Mouse (Mus musculus): ENCODE results near the gene Mepce. TPM values are rescaled to one million over a fixed set of nuclear protein-coding genes. Genes with fewer than 3 reads are reported as not detected.

Gene Mepce
- polyA plus RNA-seq, 1 experiment from 2014 or later = 13.6 TPM

DNA sequence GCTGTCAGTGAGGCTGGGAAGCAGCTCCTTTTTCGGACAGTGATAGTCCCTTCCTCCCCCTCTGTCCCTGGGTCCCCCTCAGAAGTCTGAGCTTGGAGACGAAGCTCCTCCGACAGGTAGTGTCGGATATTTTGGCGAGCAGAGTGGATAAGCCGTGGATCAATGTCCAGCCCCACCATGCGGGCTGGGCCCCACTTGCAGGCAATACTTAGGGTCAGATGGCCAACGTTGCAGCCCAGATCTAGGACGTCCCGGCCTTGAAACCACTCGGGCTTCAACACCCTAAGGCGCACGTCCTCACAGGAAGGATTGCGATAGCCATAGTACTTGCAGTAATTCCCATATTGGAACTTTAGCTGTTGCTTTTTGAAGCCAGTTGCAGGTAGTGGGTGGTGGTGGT, 2.9 kb downstream of the Mepce start:
- Histone ChIP-seq H3K36me3 (ENCODE audit: control insufficient read depth, insufficient read depth, low read length) (peaks cover 42% of the 10 kb centered on the region), H3K4me1 (ENCODE audit: control insufficient read depth, insufficient read depth, low read length) (peaks cover 31% of the 10 kb centered on the region), H3K4me2 (replicated peaks; ENCODE audit: low read depth, low read length) (peak overlapping the region; percentile 94), H3K27me3 (ENCODE audit: control insufficient read depth, insufficient read depth, low read length) (no peaks in the 10 kb centered on the region), H3K9ac (replicated peaks; ENCODE audit: low read depth, low read length) (peak overlapping the region; percentile 92), H3K4me3 (ENCODE audit: low read depth, low read length) (peak overlapping the region; percentile 73), H3K27ac (ENCODE audit: low read length) (0 out of 2 replicates have a peak overlapping the region, but pooled peaks have one; percentile 96), H3K9me3 (ENCODE audit: control insufficient read depth, low read depth, low read length) (no peaks in the 10 kb centered on the region)
- ATAC-seq (ENCODE audit: insufficient number of reproducible peaks, insufficient read depth, low FRiP score, low read depth) = no peak
- 68% methylated on average over 14 of the region's 14 CpGs for WGBS

DNA sequence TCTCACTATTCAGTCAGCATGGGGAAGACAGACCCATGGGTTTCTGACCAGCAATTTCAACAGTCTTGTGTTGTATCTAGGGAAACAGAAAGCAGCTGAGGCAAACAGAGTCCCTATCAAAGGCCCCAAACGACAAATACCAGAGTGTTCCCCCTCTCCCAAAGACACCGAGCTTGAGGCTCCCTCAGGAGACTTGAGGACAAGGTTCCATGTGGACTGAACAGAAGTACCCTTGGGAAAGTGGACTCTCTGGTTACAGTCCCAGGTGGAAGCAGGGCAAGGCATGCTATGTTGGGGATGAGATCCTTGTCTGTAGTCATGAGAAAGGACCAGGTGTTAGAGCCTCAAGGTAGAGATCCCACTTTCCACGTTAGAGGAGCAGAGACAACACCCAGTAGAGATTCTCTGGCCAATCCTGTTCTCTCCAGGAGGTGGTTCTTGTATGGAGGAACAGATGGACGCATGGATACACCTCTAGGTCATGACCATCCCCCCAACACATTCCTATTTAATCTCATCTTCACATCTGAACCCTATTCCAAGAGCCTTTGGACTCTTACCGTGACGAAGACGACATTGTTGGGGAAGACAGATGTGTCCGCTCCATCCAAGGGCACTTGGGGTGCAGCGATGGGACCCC, 3.4 kb downstream of the Mepce start:
- Histone ChIP-seq H3K4me2 (replicated peaks; ENCODE audit: low read depth, low read length) (peak overlapping the region; percentile 94), H3K27ac (ENCODE audit: low read length) (no peak overlapping the region), H3K9me3 (ENCODE audit: control insufficient read depth, low read depth, low read length) (no peaks in the 10 kb centered on the region), H3K9ac (replicated peaks; ENCODE audit: low read depth, low read length) (peak overlapping the region; percentile 92; the same call in 1 of the 2 replicates), H3K27me3 (ENCODE audit: control insufficient read depth, insufficient read depth, low read length) (no peaks in the 10 kb centered on the region), H3K4me3 (ENCODE audit: low read depth, low read length) (peak overlapping the region; percentile 73), H3K36me3 (ENCODE audit: control insufficient read depth, insufficient read depth, low read length) (peaks cover 42% of the 10 kb centered on the region), H3K4me1 (ENCODE audit: control insufficient read depth, insufficient read depth, low read length) (peaks cover 32% of the 10 kb centered on the region)
- WGBS = 51% methylated on average over 9 of the region's 9 CpGs
- no peak for ATAC-seq (ENCODE audit: insufficient number of reproducible peaks, insufficient read depth, low FRiP score, low read depth)

DNA sequence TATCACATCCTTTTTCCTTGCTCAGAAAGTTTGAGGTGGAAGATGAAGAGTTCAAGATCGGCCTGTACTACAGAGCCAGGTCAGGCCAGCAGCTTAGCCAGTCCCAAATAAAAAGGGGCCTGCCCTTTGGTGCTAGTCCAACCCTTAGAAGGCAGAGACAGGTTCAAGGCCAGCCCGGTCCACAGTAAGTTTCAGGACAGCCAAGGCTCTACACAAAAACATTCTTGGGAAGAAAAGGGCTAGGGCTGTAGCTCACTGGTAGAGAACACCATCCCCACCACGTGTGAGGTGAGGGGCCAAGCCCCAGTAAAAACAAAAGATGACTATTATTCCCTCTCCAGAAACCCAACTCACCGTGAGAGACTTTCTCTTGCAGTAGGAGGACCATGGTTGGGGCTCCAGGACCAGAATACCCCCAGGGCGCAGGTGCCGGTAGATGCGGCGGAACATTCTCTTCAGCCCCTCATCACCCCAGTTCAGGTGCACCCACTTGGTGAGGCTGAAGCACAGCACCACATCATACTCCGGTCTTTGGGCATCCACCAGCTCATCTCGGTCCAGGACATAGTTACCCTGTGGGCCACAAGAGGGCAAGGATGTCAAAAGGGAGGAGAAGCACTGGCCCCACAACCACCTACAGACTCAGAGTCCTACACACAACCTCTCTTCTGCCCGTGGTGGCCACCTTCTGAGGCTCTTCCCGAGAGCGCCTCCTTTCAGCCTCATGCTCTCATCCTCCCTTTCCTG, 4.5 kb downstream of the Mepce start:
- Histone ChIP-seq H3K36me3 (ENCODE audit: control insufficient read depth, insufficient read depth, low read length) (peaks cover 42% of the 10 kb centered on the region), H3K9me3 (ENCODE audit: control insufficient read depth, low read depth, low read length) (no peaks in the 10 kb centered on the region), H3K27me3 (ENCODE audit: control insufficient read depth, insufficient read depth, low read length) (no peaks in the 10 kb centered on the region), H3K4me3 (ENCODE audit: low read depth, low read length) (peak overlapping the region; percentile 73), H3K4me1 (ENCODE audit: control insufficient read depth, insufficient read depth, low read length) (peaks cover 32% of the 10 kb centered on the region), H3K9ac (replicated peaks; ENCODE audit: low read depth, low read length) (no peak overlapping the region; the same call in 1 of the 2 replicates), H3K4me2 (replicated peaks; ENCODE audit: low read depth, low read length) (peak overlapping the region; percentile 94), H3K27ac (ENCODE audit: low read length) (no peak overlapping the region)
- no peak for ATAC-seq (ENCODE audit: insufficient number of reproducible peaks, insufficient read depth, low FRiP score, low read depth)
- WGBS = 79% methylated on average over 13 of the region's 13 CpGs

DNA sequence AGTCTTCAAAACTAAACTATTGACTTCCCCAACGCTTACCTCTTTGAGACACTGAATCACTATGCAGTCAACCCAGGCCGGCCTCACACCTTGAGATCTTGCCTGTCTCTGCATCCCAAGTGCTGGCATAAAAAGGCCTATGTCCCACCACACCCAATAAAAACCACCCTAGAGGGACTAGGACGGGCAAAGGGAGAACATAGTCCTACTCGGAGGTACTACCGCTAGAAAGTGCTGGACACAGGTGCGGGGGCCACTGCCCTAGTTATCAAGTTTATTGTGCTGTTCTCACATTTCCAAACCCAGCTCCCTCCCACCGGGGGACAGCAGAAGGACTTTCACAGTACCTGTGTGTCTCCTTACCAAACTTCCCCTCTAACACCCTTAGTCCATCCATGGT, 5.8 kb downstream of the Mepce start:
- Histone ChIP-seq H3K27me3 (ENCODE audit: control insufficient read depth, insufficient read depth, low read length) (no peaks in the 10 kb centered on the region), H3K4me3 (ENCODE audit: low read depth, low read length) (no peak overlapping the region), H3K27ac (ENCODE audit: low read length) (no peak overlapping the region), H3K9ac (replicated peaks; ENCODE audit: low read depth, low read length) (no peak overlapping the region), H3K4me2 (replicated peaks; ENCODE audit: low read depth, low read length) (no peak overlapping the region), H3K9me3 (ENCODE audit: control insufficient read depth, low read depth, low read length) (no peaks in the 10 kb centered on the region), H3K4me1 (ENCODE audit: control insufficient read depth, insufficient read depth, low read length) (peaks cover 32% of the 10 kb centered on the region), H3K36me3 (ENCODE audit: control insufficient read depth, insufficient read depth, low read length) (peaks cover 42% of the 10 kb centered on the region)
- 92% methylated on average over 7 of the region's 7 CpGs for WGBS
- ATAC-seq (ENCODE audit: insufficient number of reproducible peaks, insufficient read depth, low FRiP score, low read depth) = no peak

DNA sequence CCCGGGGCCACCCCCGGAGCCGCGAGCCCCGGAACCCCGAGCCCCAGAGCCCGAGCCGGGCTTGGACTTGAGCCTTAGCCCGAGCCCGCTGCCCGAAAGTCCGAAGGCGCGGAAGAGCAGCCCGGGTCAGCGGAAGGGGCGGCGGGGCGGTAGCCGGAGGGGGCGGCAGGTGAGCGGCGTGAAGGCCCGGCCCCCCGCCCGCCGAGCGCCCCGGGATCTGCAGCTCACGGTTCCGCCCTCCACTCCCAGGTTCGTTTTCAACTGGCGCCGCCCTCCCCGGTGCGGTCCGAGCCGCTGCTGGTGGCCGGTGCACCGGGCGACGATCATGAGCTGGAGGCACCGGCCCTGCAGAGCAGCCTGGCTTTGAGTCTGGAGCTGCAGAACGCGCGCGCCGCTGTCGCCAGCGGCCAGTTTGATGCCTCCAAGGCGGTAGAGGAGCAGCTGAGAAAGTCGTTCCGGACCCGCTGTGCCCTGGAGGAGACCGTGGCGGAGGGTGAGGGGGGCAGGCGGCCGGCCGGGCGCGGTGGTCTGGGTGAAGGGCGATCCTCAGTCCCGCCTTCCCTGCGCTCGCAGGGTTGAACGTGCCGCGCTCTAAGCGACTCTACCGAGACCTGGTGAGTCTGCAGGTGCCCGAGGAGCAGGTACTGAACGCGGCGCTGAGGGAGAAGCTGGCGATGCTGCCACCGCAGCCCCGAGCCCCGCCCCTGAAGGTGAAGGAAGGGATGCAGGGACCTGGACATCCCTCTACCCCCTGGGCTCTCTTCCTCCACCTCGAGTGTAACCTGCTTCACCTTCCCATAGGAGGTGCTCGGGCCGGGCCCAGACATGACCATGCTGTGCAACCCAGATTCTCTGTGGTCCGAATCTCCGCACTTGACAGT, 8.2 kb downstream of the Mepce start:
- peak overlapping the region; percentile 91 for H3K27ac ChIP-seq (ENCODE audit: low read length)
- H3K4me1 ChIP-seq (ENCODE audit: control insufficient read depth, insufficient read depth, low read length) = peaks cover 25% of the 10 kb centered on the region
- H3K36me3 ChIP-seq (ENCODE audit: control insufficient read depth, insufficient read depth, low read length) = peaks cover 35% of the 10 kb centered on the region
- WGBS = under 1% methylated on average over 75 of the region's 83 CpGs
- H3K27me3 ChIP-seq (ENCODE audit: control insufficient read depth, insufficient read depth, low read length) = no peaks in the 10 kb centered on the region
- H3K9me3 ChIP-seq (ENCODE audit: control insufficient read depth, low read depth, low read length) = no peaks in the 10 kb centered on the region
- peak overlapping the region; percentile 95 for H3K9ac ChIP-seq (replicated peaks; ENCODE audit: low read depth, low read length)
- ATAC-seq (ENCODE audit: insufficient number of reproducible peaks, insufficient read depth, low FRiP score, low read depth) = peak; percentile 10; the same call in 1 of the 2 replicates
- peak overlapping the region; percentile 98 for H3K4me2 ChIP-seq (replicated peaks; ENCODE audit: low read depth, low read length)
- H3K4me3 ChIP-seq (ENCODE audit: low read depth, low read length) = peak overlapping the region; percentile 98

DNA sequence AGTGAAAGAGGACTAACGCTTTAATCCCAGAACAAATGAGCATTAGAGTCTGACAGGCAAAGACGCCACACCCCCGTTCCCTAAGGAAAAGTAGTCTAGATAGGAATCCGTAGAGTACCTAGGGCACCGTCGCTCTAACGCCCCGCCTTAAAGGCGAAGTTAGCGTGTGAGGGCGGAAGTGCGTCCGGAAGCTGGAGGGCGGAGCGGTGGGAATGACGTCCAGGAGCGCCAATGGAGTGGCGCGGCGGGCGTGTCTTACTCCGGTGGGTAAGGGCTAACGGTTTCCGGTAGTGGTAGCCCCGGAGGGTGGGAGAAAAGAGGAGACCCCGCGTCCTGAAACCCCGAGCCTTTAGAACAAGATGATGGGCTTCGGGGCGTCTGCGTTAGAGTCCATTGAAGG, 8.8 kb downstream of the Mepce start, which contains the start of gene Ppp1r35:
Ppp1r35 (plus strand) TSS at position 215 of the 400 bp plus-strand sequence.
- no peaks in the 10 kb centered on the region for H3K27me3 ChIP-seq (ENCODE audit: control insufficient read depth, insufficient read depth, low read length)
- peak within 1 kb of the TSS; percentile 91 for H3K27ac ChIP-seq (ENCODE audit: low read length)
- peaks cover 29% of the 10 kb centered on the region for H3K36me3 ChIP-seq (ENCODE audit: control insufficient read depth, insufficient read depth, low read length)
- WGBS = under 1% methylated on average over 31 of the region's 31 CpGs
- peak within 1 kb of the TSS; percentile 98 for H3K4me2 ChIP-seq (replicated peaks; ENCODE audit: low read depth, low read length)
- H3K4me3 ChIP-seq (ENCODE audit: low read depth, low read length) = peak within 1 kb of the TSS; percentile 98
- H3K9ac ChIP-seq (replicated peaks; ENCODE audit: low read depth, low read length) = peak within 1 kb of the TSS; percentile 95
- ATAC-seq (ENCODE audit: insufficient number of reproducible peaks, insufficient read depth, low FRiP score, low read depth) = peak; percentile 94
- peaks cover 19% of the 10 kb centered on the region for H3K4me1 ChIP-seq (ENCODE audit: control insufficient read depth, insufficient read depth, low read length)
- H3K9me3 ChIP-seq (ENCODE audit: control insufficient read depth, low read depth, low read length) = no peaks in the 10 kb centered on the region

DNA sequence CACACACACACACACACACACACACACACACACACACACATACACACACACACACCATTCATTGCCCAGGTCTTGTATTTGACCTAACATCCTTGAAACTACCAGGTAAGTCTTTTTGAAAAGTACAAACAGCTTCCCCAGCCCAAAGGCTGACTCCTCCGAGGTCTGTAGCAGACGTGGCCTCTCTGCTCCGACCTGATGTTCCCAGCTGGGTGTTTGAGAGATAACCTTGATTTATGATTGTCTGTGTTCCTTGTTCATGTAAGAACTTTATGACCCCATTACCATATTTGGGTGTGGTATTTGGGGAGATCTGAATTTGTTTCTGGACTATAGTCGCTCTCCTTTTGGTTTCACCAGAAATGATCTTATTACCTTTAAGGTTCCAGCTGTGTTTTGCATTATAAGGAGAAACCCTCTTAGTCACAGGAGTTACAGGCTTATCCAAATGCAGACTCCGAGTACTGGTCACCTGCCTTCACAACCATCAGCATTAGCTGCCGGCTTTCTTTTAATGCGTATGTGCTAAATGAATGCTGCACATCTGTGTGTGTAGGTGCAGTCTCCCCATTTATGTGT, 10.1 kb downstream of the Mepce start:
- Histone ChIP-seq H3K9me3 (ENCODE audit: control insufficient read depth, low read depth, low read length) (no peaks in the 10 kb centered on the region), H3K36me3 (ENCODE audit: control insufficient read depth, insufficient read depth, low read length) (peaks cover 18% of the 10 kb centered on the region), H3K9ac (replicated peaks; ENCODE audit: low read depth, low read length) (no peak overlapping the region), H3K4me1 (ENCODE audit: control insufficient read depth, insufficient read depth, low read length) (peaks cover 10% of the 10 kb centered on the region), H3K4me2 (replicated peaks; ENCODE audit: low read depth, low read length) (no peak overlapping the region), H3K27ac (ENCODE audit: low read length) (no peak overlapping the region), H3K4me3 (ENCODE audit: low read depth, low read length) (no peak overlapping the region), H3K27me3 (ENCODE audit: control insufficient read depth, insufficient read depth, low read length) (no peaks in the 10 kb centered on the region)
- no peak for ATAC-seq (ENCODE audit: insufficient number of reproducible peaks, insufficient read depth, low FRiP score, low read depth)
- WGBS = 65% methylated on average over 7 of the region's 7 CpGs
